Mouse (Mus musculus): ENCODE results near the gene Vmn2r117. TPM values are rescaled to one million over a fixed set of nuclear protein-coding genes. Genes with fewer than 3 reads are reported as not detected.
"Not testable (repeated sequence)": the region's sequence is repeated elsewhere in the genome, so short reads cannot be mapped to it uniquely, and the experiment has no call there.

Vmn2r117 gene
- not detected for total RNA-seq (2021)
- long read RNA-seq, experiment 1 = 0 reads
- long read RNA-seq, experiment 2 = 0 reads

- not testable (repeated sequence) for DNase-seq (ENCODE audit: low spot score)
These were observed at the start of gene Vmn2r117 for GRCm38 (mm10) chr17:23479599-23479998. Gene Vmn2r117, minus strand, starts transcription at chr17:23479699.

DNA sequence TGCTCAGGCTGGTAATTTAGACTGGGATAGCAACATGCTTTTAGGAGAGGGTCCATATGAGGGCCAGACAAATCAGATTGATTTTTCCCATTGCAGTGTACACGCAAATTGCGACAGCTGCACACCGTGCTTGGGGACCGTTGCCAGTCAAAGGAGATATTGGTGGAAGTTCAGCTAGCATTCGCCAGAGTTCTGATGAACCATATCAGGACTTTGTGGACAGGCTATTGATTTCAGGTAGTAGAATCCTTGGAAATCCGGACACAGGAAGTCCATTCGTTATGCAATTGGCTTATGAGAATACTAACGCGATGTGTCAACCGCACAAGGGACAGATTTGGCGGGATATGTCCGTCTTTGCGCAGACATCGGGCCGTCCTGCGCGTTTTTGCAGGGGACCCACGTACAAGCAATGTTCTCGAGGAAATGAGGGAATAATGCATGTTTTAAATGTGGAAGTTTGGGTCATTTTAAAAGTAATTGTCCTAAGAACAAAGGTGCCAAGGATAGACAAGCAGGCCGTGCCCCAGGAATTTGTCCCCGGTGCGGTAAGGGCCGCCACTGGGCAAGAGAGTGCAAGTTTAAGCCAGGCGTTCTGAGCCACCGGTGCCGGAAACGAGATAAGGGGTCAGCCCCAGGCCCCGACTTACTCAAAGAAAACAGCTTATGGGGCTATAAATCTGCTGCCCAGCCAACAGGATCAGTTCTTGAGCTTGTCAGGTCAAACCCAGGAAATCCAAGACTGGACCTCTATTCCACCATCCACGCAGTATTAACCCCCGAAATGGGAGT lies 43.6 kb upstream of the Vmn2r117 start:
- not testable (repeated sequence) for DNase-seq (ENCODE audit: low spot score)

GRCm38 (mm10) chr17:23518701-23519423 lies 39.4 kb upstream of the Vmn2r117 start:
- no peak for DNase-seq (ENCODE audit: low spot score)

- no peak for DNase-seq (ENCODE audit: low spot score)
These were observed 46.3 kb downstream of the Vmn2r117 start for GRCm38 (mm10) chr17:23433150-23433679.

Other genes with a start within 250 kb of the Vmn2r117 start
- gene Vmn2r114, start 167.2 kb downstream of the Vmn2r117 start, total RNA-seq (2021) = not detected
- not detected for gene Vmn2r115, start 136.0 kb downstream of the Vmn2r117 start, total RNA-seq (2021)
- not detected for gene Vmn2r116, start 95.1 kb downstream of the Vmn2r117 start, total RNA-seq (2021)
- 1 to 10 TPM; 2.1 to 2.8 TPM for gene Zfp213, start 84.5 kb upstream of the Vmn2r117 start, total RNA-seq (2021)
- 1 to 10 TPM; 2.5 to 2.9 TPM for gene Zfp13, start 119.8 kb upstream of the Vmn2r117 start, total RNA-seq (2021)
- not detected for gene Zscan10, start 121.2 kb upstream of the Vmn2r117 start, total RNA-seq (2021)
- gene Mmp25, start 165.6 kb upstream of the Vmn2r117 start, total RNA-seq (2021) = under 1 TPM in 1 of 2 experiments, not detected in 1; 0.07 TPM
- gene Bicdl2, start 180.8 kb upstream of the Vmn2r117 start, total RNA-seq (2021) = not detected
- 100 to 1,000 TPM; 135 to 138 TPM for gene Hcfc1r1, start 193.9 kb upstream of the Vmn2r117 start, total RNA-seq (2021)
- 1 to 10 TPM; 6.9 to 9.9 TPM for gene Thoc6, start 194.2 kb upstream of the Vmn2r117 start, total RNA-seq (2021)
- 10 to 100 TPM; 19.6 to 99.5 TPM for gene Tnfrsf12a, start 197.8 kb upstream of the Vmn2r117 start, total RNA-seq (2021)
- not detected for gene Cldn6, start 199.6 kb upstream of the Vmn2r117 start, total RNA-seq (2021)
- gene Cldn9, start 204.3 kb upstream of the Vmn2r117 start, total RNA-seq (2021) = under 1 TPM in 1 of 2 experiments, not detected in 1; 0.21 TPM
- gene 1520401A03Rik, start 243.1 kb upstream of the Vmn2r117 start, total RNA-seq (2021) = not detected
- gene Pkmyt1, start 246.6 kb upstream of the Vmn2r117 start, total RNA-seq (2021) = under 1 TPM; 0.32 to 0.57 TPM